Comparison of ENCODE assay signal across 22 mouse cellular contexts in the genomic region with DNA sequence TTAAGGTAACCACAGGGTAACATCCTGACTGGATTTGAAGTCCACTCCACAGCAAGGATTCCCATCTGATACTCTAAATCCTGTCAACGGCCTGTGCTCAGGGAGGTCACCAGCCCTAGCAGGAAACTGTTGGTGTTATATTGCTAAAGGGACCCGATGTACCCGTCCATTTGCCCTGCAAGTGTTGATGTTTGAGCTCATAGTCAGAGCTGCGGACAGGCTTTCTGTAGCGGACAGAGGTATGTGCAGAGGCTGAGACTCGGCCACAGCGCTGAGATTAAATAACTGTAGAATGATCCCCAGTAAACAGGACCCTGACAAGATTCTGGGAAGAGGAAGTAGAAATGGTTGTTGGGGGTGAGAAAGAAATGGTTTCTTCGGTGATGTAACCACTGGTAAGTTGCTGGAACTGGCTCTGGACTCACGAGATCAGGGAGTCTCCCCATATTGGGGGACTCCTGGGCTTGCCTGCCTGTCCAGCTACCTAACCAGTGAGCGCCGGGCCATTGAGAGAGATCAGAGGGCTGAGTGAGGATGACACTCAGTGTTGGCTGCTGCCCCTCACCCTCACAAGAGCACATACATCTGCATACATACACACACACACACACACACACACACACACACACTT.
"Had no signal": no experiment of that assay in that cellular context is flagged by ENCODE, and none has a peak within 500 bp of the region (broad histone marks: within the 10 kb centered on the region; RNA-seq: fewer than 3 reads in every experiment).

No protein-coding gene starts in this region.

- H3K27me3 ChIP-seq: midbrain, embryonic 13.5 days; midbrain, embryonic 15.5 days; neural tube, embryonic 13.5 days; stomach, embryonic 15.5 days had no signal

- H3K9me3 ChIP-seq: liver, embryonic 12.5 days; lung, embryonic 15.5 days; midbrain, embryonic 13.5 days; midbrain, embryonic 15.5 days; neural tube, embryonic 13.5 days; neural tube, embryonic 15.5 days; stomach, embryonic 15.5 days had no signal

- H3K4me1 ChIP-seq: liver, embryonic 12.5 days; lung, embryonic 15.5 days; midbrain, embryonic 15.5 days; stomach, embryonic 15.5 days had no signal

- H3K27ac ChIP-seq: liver, embryonic 12.5 days; liver, embryonic 14.5 days; lung, embryonic 15.5 days; midbrain, embryonic 13.5 days; midbrain, embryonic 15.5 days; neural tube, embryonic 13.5 days; neural tube, embryonic 15.5 days; stomach, embryonic 15.5 days; stomach, postnatal 0 days had no signal

- H3K4me3 ChIP-seq: liver, embryonic 12.5 days; lung, embryonic 15.5 days; megakaryocyte, embryonic 14.5 days; midbrain, embryonic 13.5 days; midbrain, embryonic 15.5 days; myocyte; neural tube, embryonic 13.5 days; neural tube, embryonic 15.5 days; stomach, embryonic 15.5 days had no signal

- H3K36me3 ChIP-seq: liver, embryonic 12.5 days; lung, embryonic 15.5 days; midbrain, embryonic 13.5 days; midbrain, embryonic 15.5 days; neural tube, embryonic 13.5 days; neural tube, embryonic 15.5 days; stomach, embryonic 15.5 days had no signal

- H3K9ac ChIP-seq: liver, embryonic 12.5 days; liver, embryonic 14.5 days; lung, embryonic 15.5 days; midbrain, embryonic 13.5 days; midbrain, embryonic 15.5 days; neural tube, embryonic 13.5 days; neural tube, embryonic 15.5 days; stomach, embryonic 15.5 days had no signal

- ATAC-seq: liver, embryonic 12.5 days; midbrain, embryonic 13.5 days; midbrain, embryonic 15.5 days had no signal

- H3K4me2 ChIP-seq: liver, embryonic 12.5 days; lung, embryonic 15.5 days; midbrain, embryonic 11.5 days; midbrain, embryonic 13.5 days; midbrain, embryonic 15.5 days; neural tube, embryonic 13.5 days; neural tube, embryonic 15.5 days; stomach, embryonic 15.5 days had no signal

- DNase-seq: lung, postnatal 14 days; lung, postnatal 4 days; retina, postnatal 1 day; right cerebral cortex, adult 18-20 months; right cerebral cortex, postnatal 25 days; right cerebral cortex, postnatal 4 days; spleen, adult 18-20 months; thymus, adult 2 months; thymus, postnatal 25 days; thymus, postnatal 4 days had no signal
